Mouse (Mus musculus) MEL (cell line): Measurements from ENCODE around the gene Sun2. TPM values are rescaled to one million over a fixed set of nuclear protein-coding genes. Genes with fewer than 3 reads are reported as not detected.

Experiments
- DNase-seq: peaks from one replicate; pipeline ENCODE4 v3.0.0; 2011; ENCODE audit warnings: low read depth, low spot score
- H3K27ac ChIP-seq: 2 replicates; pipeline ENCODE4 v1.5.1; 2012; ENCODE audit warnings: low read depth, mild to moderate bottlenecking, control low read depth, low read length, moderate library complexity; ENCODE audit not compliant: control insufficient read depth
- H3K27me3 ChIP-seq, 2 experiments: fragments of 150-350 bp in 1 of 2; sonication (generic) in 1 of 2; 2 replicates each; pipeline ENCODE4 v1.6.1; 2012; ENCODE audit warnings: low read length in 2 of 2, mild to moderate bottlenecking in 2 of 2, improper control_type of control experiment in 1 of 2, moderate library complexity in 1 of 2; ENCODE audit not compliant: insufficient read depth in 2 of 2, control insufficient read depth in 1 of 2
- H3K36me3 ChIP-seq, 2 experiments: 2 replicates each; pipeline ENCODE4 v1.6.1; 2012 to 2014; ENCODE audit warnings: low read length in 2 of 2, improper control_type of control experiment in 1 of 2, inconsistent platforms in 1 of 2, mild to moderate bottlenecking in 1 of 2; ENCODE audit not compliant: insufficient read depth in 2 of 2, control insufficient read depth in 1 of 2
- H3K4me1 ChIP-seq, 2 experiments: fragments of 150-350 bp in 1 of 2; sonication (generic) in 1 of 2; 2 replicates each; pipeline ENCODE4 v1.6.1; 2012; ENCODE audit warnings: low read length in 2 of 2, improper control_type of control experiment in 1 of 2, mild to moderate bottlenecking in 1 of 2; ENCODE audit not compliant: insufficient read depth in 2 of 2, control insufficient read depth in 1 of 2
- H3K4me3 ChIP-seq, 2 experiments: fragments of 150-350 bp in 1 of 2; sonication (generic) in 1 of 2; 2 replicates each; pipeline ENCODE4 v1.5.1; 2012; ENCODE audit warnings: low read depth in 2 of 2, low read length in 2 of 2, mild to moderate bottlenecking in 2 of 2, moderate library complexity in 2 of 2, control low read depth in 1 of 2, improper control_type of control experiment in 1 of 2; ENCODE audit not compliant: control insufficient read depth in 1 of 2, insufficient read depth in 1 of 2
- H3K79me2 ChIP-seq: 2 replicates; pipeline ENCODE4 v1.6.1; 2012; ENCODE audit warnings: mild to moderate bottlenecking, low read length, moderate library complexity; ENCODE audit not compliant: control insufficient read depth, poor library complexity, insufficient read depth
- H3K9ac ChIP-seq: 2 replicates; pipeline ENCODE4 v1.6.1; 2012; ENCODE audit warnings: low read depth, mild to moderate bottlenecking, control low read depth, low read length, moderate library complexity; ENCODE audit not compliant: control insufficient read depth, poor library complexity, severe bottlenecking
- H3K9me3 ChIP-seq: fragments of 150-350 bp; sonication (generic); replicated peaks from 2 replicates; pipeline ENCODE4 v1.6.1; 2012; ENCODE audit warnings: mild to moderate bottlenecking, low read length, improper control_type of control experiment, moderate library complexity; ENCODE audit not compliant: insufficient read depth
- BHLHE40 ChIP-seq: IDR thresholded peaks from 2 replicates; pipeline ENCODE4 v1.6.1; 2012; ENCODE audit warnings: low read depth, mild to moderate bottlenecking, inconsistent platforms, low read length, improper control_type of control experiment, borderline replicate concordance
- ELF1 ChIP-seq: IDR thresholded peaks from 2 replicates; pipeline ENCODE4 v1.6.1; 2014; ENCODE audit warnings: low read depth, mild to moderate bottlenecking, inconsistent platforms, low read length, improper control_type of control experiment, moderate library complexity
- ETS1 ChIP-seq: IDR thresholded peaks from 2 replicates; pipeline ENCODE4 v1.6.1; 2012; ENCODE audit warnings: low read depth, mild to moderate bottlenecking, inconsistent platforms, low read length, improper control_type of control experiment, moderate library complexity
- GABPA ChIP-seq: IDR thresholded peaks from 2 replicates; pipeline ENCODE4 v1.6.1; 2012; ENCODE audit warnings: low read depth, mild to moderate bottlenecking, inconsistent platforms, low read length, improper control_type of control experiment, moderate library complexity
- GATA1 ChIP-seq: IDR thresholded peaks from 2 replicates; pipeline ENCODE4 v1.6.1; 2011; ENCODE audit warnings: low read depth, low read length, improper control_type of control experiment
- KAT2A ChIP-seq: conservative IDR thresholded peaks from 2 replicates; pipeline ENCODE4 v1.6.1; 2012; ENCODE audit warnings: low read depth, low read length, improper control_type of control experiment, inconsistent platforms
- MXI1 ChIP-seq: IDR thresholded peaks from 2 replicates; pipeline ENCODE4 v1.6.1; 2011; ENCODE audit warnings: mild to moderate bottlenecking, low read depth, low read length, improper control_type of control experiment
- NRF1 ChIP-seq: IDR thresholded peaks from 2 replicates; pipeline ENCODE4 v1.6.1; 2014; ENCODE audit warnings: low read depth, mild to moderate bottlenecking, inconsistent platforms, low read length, improper control_type of control experiment, moderate library complexity; ENCODE audit not compliant: poor library complexity, insufficient read depth, severe bottlenecking
- POLR2A ChIP-seq, 2 experiments: IDR thresholded peaks; 2 replicates each; pipeline ENCODE4 v1.6.1; 2011 to 2012; ENCODE audit warnings: low read length in 2 of 2, mild to moderate bottlenecking in 2 of 2, control low read depth in 1 of 2, improper control_type of control experiment in 1 of 2, low read depth in 1 of 2, moderate library complexity in 1 of 2; ENCODE audit not compliant: control insufficient read depth in 1 of 2, insufficient read depth in 1 of 2, poor library complexity in 1 of 2
- RCOR1 ChIP-seq: IDR thresholded peaks from 2 replicates; pipeline ENCODE4 v1.6.1; 2012; ENCODE audit warnings: low read depth, mild to moderate bottlenecking, inconsistent platforms, low read length, improper control_type of control experiment
- SIN3A ChIP-seq: IDR thresholded peaks from 2 replicates; pipeline ENCODE4 v1.6.1; 2012; ENCODE audit warnings: low read length, improper control_type of control experiment, inconsistent platforms
- SMC3 ChIP-seq: IDR thresholded peaks from 2 replicates; pipeline ENCODE4 v1.6.1; 2011; ENCODE audit warnings: low read depth, low read length, improper control_type of control experiment
- UBTF ChIP-seq: IDR thresholded peaks from 2 replicates; pipeline ENCODE4 v1.6.1; 2012; ENCODE audit warnings: low read depth, mild to moderate bottlenecking, inconsistent platforms, low read length, improper control_type of control experiment, moderate library complexity, borderline replicate concordance; ENCODE audit not compliant: insufficient read depth
- ZC3H11A ChIP-seq: IDR thresholded peaks from 2 replicates; pipeline ENCODE4 v1.6.1; 2012; ENCODE audit warnings: low read depth, mild to moderate bottlenecking, inconsistent platforms, low read length, improper control_type of control experiment
- ZKSCAN1 ChIP-seq: IDR thresholded peaks from 2 replicates; pipeline ENCODE4 v1.6.1; 2012; ENCODE audit warnings: low read depth, mild to moderate bottlenecking, inconsistent platforms, low read length, improper control_type of control experiment, moderate library complexity
- ZMIZ1 ChIP-seq: IDR thresholded peaks from 2 replicates; pipeline ENCODE4 v1.6.1; 2012; ENCODE audit warnings: low read depth, mild to moderate bottlenecking, inconsistent platforms, low read length, improper control_type of control experiment, moderate library complexity
- ZNF384 ChIP-seq: IDR thresholded peaks from 2 replicates; pipeline ENCODE4 v1.6.1; 2012; ENCODE audit warnings: low read depth, mild to moderate bottlenecking, inconsistent platforms, low read length, improper control_type of control experiment
- polyA plus RNA-seq, 2 experiments: library from polyadenylated mRNA; stranded (reverse) in 1 of 2; unstranded in 1 of 2; fragments of >175 nt in 1 of 2; fragments of >200 nt in 1 of 2; gene quantifications; 2 replicates each; pipeline versions ENCODE4 v1.2.1 to v1.2.4; 2012; ENCODE audit warnings: low replicate concordance in 2 of 2, low read depth in 1 of 2; ENCODE audit not compliant: insufficient read length in 2 of 2, insufficient read depth in 1 of 2, missing spikeins in 1 of 2
- total RNA-seq: library from RNA; depleted of rRNA; stranded (reverse); fragments of 300-350 nt; gene quantifications from 2 replicates; pipeline ENCODE4 v1.2.3, GENCODE M21; 2012

The Sun2 gene
- total and polyA plus RNA-seq, 3 experiments: 4.3 to 10.6 TPM; not detected in 1

DNA sequence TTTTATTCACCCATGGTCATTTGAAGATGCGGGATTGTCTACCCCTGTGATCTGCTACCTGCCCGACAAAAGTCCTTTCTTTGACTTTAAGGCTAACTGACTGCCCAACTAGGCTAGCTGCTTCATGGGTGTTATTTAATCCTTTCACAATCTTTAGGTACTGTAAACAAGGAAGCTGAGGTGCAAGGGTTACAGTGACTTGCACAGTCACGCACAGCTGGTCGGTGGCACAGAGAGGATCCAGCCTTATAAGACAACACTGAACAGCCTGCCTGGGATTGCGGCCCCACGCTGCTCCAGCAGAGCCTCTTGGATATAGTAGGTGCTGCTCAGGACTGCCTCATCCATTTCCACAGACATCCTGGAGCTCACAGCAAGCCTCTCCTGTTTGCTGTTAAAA is 59.2 kb downstream of the Sun2 start:
- no peak for TF ChIP-seq SIN3A
- TF ChIP-seq ZNF384: no peak
- no peak for TF ChIP-seq ELF1
- no peak for TF ChIP-seq NRF1
- no peak for TF ChIP-seq BHLHE40
- TF ChIP-seq GABPA: no peak
- TF ChIP-seq RCOR1: no peak
- TF ChIP-seq ZC3H11A: no peak
- TF ChIP-seq POLR2A (IDR thresholded peaks at IDR 0.05; ENCODE audit: control insufficient read depth in 1 of 2, insufficient read depth in 1 of 2, low read depth in 1 of 2, low read length in 2 of 2, poor library complexity in 1 of 2): no peak
- no peak for TF ChIP-seq UBTF
- no peak for TF ChIP-seq GATA1
- TF ChIP-seq ZMIZ1: no peak
- no peak for TF ChIP-seq ZKSCAN1
- no peak for TF ChIP-seq SMC3
- Histone ChIP-seq H3K27ac (no peak overlapping the region), H3K4me1 (peaks cover 4 to 29% of the 10 kb centered on the region in 2 experiments; a peak in 3 of 4 replicates), H3K36me3 (peaks cover 2 to 29% of the 10 kb centered on the region in 2 experiments; a peak in 3 of 4 replicates), H3K27me3 (no peaks in the 10 kb centered on the region), H3K9me3 (no peaks in the 10 kb centered on the region), H3K4me3 (no peak overlapping the region; a peak in 1 of 4 replicates), H3K9ac (no peak overlapping the region), H3K79me2 (peaks cover 85% of the 10 kb centered on the region)
- no peak for DNase-seq

DNA sequence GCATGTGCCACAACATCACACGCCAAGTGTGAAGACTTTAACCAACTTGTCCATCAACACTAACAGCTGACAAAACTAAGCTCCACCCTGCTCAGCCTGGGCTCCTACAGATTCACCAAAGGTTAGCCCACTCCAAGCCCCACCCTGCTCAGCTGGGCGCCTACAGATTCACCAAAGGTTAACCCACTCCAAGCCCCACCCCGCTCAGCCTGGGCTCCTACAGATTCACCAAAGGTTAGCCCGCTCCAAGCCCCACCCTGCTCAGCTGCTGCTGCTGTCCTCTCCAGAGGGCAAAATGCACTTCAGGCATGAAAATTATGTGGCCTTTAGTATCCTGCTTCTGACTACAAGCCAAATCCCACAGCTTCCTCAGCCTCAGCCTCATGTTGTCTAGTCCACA is 60.4 kb downstream of the Sun2 start:
- TF ChIP-seq KAT2A (no peak), RCOR1 (no peak), MXI1 (no peak), ETS1 (0 out of 2 replicates have a peak, but pooled peaks have one; percentile 2)
- DNase-seq: no peak
- H3K9me3 ChIP-seq: no peaks in the 10 kb centered on the region
- H3K9ac ChIP-seq: no peak overlapping the region
- H3K4me1 ChIP-seq: peaks cover 4 to 29% of the 10 kb centered on the region in 2 experiments; a peak in 3 of 4 replicates
- H3K79me2 ChIP-seq: peaks cover 78% of the 10 kb centered on the region
- H3K27me3 ChIP-seq: no peaks in the 10 kb centered on the region
- no peak overlapping the region for H3K27ac ChIP-seq
- H3K36me3 ChIP-seq: peaks cover 2 to 29% of the 10 kb centered on the region in 2 experiments; a peak in 3 of 4 replicates
- H3K4me3 ChIP-seq: no peak overlapping the region
